Mouse (Mus musculus) right cerebral cortex, postnatal 14 days (tissue): ENCODE data around the gene Ppp4r1.
A peak's percentile ranks its signal among the peaks of the same experiment; 100 is the strongest.

ENCODE experiments used
- DNase-seq: peaks from one replicate; pipeline ENCODE4 v3.0.0; 2022

Gene Ppp4r1

DNA sequence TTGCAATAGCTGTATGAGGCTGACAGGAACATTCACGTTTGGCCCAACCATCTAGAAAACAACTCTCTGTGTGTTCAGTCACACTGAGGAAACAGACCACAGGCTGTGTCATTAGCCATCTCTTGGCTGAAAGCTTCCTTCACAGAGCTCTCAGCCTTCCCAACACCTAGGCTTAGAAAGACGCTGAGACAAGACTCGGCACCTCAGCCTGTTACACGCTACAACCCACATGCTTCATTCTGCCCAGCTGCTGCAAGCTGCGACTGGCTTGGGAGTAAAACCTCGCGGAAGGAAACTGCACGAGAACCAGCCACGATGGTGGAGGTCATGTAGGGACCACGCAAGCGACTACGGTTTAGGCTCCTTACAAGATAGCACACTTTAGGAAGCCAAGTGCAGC is 81.5 kb downstream of the Ppp4r1 start:
- DNase-seq: no peak

DNA sequence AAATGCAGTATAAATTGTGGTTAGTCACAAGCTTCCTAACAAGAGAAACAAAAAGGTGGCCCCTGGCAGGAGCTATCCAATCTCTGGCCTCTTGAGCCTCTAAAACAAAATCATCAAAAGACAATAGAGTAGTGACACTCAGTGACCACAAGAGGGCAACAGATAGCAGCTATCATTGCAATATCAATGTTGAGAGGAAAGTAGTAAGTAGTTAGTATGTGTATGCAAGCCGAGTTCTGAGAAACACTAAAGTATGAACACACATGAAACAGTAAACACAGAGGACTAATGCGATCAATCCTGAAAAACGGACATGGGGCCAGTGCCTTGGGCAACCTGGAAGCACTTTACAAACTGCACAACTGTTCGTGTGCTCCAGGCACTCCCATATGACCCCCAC is 82.4 kb downstream of the Ppp4r1 start:
- DNase-seq: no peak

DNA sequence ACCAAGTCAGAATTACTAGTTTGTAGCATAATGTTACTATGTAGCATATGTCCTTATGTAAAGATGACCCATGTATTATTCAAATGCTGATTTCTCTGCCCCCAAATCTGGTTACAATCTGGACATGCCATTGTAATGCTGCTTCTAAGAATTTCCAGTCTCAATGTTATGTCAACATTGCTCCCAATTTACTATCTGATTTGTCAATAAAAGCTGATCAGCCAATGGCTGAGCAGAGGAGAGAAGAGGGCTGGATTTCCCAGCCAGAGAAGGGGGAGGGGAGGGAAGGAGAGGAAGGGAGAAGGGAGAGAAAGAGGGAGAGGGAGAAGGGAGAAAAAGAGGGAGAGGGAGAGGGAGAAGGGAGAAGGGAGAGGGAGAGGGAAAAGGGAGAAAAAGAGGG is 82.9 kb downstream of the Ppp4r1 start:
- DNase-seq: no peak

DNA sequence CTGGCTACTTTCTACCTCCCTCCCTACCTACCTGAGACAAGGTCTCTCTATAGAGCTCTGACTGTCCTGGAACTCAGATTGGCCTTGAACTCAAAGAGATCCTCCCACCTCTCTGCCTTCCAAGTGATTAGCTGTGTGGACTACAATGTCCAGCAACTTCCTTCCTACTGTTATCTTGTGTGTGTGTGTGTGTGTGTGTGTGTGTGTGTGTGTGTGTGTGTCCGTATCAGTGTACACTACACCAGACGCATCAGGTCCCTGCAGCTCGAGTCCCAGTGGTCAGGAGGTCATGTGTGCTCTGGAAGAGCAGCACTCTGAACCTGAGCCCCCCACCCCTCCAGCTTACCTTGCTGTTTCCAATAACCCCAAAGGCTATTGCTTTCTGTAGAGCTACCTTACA is 83.8 kb downstream of the Ppp4r1 start:
- no peak for DNase-seq

DNA sequence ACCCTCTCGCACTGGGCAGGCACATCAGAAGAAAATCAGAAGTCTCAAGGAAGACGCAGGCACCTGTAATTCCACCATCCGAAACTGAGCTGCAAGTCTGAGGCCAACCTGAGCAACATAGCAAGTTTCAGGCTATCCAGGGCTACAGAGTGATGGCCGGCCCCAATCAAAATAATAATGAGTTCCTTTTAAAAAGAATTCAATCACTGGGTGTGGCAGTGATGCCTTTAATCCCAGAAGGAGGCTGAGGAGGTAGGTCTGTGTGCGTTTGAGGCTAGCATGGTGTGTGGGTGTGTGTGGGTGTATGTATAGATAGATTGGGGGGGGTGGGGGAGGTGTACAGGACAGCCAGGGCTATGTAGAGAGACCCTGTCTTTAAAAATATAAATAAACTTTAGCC is 85.6 kb downstream of the Ppp4r1 start:
- no peak for DNase-seq

DNA sequence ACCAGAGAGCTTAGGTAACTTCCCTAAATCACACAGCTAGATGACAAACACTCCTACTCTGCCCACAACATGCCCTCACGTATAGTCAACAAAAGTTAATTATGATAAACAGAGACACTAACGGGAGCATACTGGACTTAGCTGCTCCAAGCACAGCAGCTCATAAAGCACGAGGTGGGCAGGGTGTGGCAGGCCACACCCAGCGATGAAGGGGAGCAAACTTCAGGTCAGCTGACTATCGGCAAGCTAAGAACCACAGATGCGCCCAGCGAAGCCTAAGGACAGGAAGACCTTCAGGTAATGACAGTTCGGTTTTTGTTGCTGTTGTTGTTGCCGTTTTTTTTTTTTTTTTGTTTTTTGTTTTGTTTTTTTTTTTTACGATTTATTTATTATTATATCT is 87.3 kb downstream of the Ppp4r1 start:
- DNase-seq: no peak

DNA sequence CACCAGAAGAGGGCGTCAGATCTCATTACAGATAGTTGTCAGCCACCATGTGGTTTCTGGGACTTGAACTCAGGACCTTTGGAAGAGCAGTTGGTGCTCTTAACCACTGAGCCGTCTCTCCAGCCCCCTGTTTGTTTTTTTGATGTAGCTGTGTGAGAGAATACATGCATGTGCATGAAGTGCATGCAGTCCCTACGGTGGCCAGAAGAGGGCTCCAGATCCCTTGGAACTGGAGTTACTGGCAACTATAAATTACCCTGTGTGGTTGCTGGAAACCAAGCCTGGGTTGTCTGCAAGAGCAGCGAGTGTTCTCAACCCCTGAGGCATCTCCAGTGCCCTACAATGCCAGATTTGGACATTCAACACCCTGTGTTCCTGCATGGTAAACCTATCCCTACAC is 87.8 kb downstream of the Ppp4r1 start:
- peak; percentile 76 for DNase-seq

DNA sequence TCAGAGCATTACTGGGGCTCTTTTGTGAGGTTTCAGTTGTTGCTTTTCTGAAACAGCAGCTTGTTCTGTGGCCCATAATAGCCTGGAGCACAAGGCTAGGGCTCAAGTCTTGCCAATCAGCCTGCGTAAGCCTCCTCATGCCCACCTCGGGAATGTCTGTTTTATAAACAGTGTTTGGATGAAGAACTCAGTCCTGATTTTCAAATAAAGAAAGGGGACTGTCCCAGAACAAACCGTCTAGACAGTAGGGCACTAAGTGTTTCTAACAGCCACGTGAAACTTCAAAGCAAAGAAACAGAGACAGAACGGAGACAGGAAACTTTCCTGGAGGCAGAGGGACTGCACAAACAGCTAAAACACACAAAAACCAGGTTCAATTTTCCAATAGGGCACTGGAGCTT is 89.3 kb downstream of the Ppp4r1 start:
- DNase-seq: no peak

DNA sequence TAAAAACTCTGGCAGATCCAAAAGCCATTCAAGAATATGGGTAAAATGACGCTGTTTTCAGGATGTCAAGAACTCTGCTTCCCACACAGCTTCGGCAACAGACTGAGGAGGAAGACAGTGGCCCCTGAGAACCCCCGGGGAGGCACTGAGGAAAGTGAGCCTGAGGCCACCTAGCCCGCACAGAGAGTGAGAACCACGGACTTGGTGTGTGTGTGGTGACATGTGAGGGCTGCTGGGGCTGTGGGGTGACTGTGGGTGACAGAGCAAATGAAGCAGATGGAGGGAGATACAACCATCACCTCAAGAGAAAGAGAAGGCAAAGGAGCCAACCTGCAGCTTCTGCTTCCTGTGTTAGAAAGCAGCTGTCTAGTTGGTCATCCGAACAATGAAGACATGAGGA is 89.7 kb downstream of the Ppp4r1 start:
- no peak for DNase-seq

DNA sequence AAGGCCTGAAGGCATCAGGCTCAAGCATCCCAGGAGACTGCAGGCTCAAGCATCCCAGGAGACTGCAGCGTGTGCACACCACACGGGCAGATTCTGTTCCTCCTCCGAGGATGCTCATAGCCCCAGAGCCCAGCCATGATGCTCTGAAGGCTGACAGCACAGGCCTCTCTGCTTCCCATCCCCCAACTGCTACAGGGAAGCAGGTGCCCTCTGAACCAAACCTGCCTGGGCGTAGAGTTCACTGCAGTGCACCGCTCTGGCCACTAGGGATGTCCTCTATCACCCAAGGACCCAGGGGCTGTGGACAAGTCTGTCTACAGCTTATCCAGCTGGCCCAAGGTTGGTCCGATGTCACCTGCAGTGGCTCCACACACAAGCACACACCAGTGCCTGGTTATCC is 90.3 kb downstream of the Ppp4r1 start:
- no peak for DNase-seq

DNA sequence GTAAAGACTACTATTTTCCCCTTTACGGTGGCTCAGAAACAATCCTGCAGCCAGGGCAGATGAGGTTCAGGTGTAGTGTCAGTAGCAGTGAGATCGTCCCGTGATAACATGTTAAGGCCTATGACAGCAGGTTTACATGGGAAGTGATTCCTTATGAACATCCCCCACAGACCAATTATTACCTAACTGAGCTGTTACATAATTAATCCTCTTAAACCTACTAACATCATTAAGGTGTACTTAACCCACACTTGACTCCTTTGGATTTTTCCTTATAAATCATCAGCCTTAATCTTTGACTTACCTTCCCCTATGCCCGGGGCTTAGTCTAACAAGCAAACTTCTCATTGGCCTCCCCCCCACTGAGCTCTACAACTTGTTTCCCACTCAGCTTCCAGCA is 90.8 kb downstream of the Ppp4r1 start:
- DNase-seq: no peak

DNA sequence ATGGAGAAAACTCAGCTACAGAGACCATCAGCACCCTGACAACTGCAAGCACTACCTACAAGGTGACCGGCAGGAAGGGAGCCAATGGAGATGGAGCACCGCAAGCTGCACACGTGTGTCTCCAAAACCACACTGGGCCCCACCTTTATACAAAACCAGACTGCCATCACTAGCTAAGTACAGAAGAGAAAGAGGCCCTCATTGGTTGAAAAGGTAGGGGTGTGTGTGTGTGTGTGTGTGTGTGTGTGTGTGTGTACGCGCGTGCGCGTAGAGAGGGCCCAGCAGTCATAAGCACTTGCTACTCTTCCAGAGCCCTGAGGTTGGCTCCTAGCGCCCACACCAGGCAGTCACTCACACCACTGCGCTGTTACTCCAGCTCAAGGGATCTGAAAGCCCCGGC is 91.5 kb downstream of the Ppp4r1 start:
- DNase-seq: no peak

DNA sequence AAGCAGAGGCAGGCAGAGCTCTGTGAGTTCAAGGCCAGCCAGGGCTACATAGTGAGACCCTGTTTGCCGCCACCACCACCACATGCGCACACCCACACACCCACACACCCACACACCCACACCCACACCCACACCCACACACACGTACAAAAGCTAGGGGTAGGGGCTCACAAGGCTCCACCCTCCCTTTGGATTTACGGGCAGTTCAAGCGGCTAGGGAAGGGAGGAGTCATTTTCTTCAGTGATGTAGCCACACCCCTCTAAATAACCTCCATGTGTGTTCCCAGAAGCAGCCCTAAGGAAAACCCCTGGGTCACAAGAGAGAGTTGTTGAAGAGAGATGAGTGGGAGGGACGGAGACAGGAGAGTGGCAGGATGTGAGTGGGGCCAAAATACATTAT is 94.7 kb downstream of the Ppp4r1 start:
- DNase-seq: no peak

DNA sequence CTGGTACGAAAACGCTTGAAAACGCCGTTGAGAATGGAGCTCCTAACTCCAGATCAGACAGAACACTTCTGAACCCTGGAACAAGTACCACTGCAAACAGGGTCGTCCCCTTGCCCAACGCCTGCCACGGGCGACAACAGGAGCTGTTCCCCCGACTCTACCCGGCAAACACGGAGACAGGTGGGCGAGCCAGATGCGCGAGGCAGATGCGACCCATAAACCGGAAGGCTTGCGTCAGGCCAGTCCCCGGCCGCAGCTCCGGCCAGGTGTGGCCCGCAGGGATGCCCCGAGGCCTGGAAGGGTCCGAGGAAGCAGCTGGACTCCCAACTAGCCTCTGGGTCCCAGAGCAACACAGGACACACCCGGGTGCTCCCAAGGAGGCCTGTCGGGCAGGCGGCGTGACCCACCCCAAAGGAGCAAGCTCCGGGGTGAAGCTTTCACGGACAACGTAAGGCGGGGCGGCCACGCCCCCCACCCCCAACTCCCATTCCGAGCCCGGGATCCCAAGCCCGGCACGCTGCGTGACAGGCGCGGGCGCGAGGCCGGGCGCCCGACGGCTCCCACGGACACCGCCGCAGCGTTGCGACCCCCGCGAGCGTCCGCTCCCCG is 101.8 kb downstream of the Ppp4r1 start:
- DNase-seq: no peak

DNA sequence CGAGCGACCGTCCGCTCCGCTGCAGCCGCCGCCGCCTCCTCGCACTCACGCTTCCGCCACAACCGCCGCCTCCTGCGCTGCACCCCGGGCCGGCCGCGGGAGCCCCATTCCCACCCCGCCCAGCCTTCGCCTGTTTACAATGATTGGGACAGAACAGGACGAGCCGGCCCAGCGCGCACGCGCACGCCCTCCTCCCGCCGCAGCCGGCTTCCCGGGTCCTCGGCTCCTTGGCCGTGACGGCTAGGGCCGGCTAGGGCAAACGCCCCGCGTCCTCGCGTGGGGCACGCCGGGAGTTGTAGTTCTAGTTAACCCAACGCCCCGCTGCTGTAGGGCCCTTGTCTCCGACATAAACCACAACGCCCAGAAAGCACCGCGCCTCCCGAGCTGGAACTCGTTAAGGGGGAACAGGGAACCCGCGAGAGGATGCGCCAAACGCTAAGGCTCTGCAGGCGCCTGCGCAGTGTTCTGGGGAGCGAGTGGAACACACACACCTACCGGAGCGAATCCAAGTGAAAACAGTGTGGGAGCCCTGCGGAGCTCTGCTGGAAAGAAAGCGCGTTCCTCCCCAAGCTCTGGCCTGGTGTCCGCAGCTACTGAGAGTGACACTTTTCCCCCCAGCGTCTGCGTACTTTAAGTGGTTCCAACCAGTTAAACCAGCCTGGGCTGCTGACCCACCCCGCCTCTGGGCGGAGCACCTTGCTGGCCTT is 102.5 kb downstream of the Ppp4r1 start:
- peak; percentile 99 for DNase-seq

DNA sequence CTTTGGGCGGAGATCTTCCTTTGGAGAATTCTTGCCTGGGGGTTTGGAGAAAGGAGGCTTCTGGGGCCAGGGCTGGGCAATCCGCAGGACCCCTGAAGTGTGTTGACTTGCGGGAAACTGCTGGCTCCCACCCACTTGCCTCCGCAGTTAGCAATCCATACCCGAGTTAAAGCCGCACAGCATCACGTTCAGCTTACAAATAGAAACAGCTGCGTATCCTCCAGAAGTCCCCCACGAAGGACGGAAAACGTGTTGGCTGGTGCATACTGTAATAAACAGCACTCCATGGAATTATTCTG is 103.0 kb downstream of the Ppp4r1 start:
- no peak for DNase-seq

DNA sequence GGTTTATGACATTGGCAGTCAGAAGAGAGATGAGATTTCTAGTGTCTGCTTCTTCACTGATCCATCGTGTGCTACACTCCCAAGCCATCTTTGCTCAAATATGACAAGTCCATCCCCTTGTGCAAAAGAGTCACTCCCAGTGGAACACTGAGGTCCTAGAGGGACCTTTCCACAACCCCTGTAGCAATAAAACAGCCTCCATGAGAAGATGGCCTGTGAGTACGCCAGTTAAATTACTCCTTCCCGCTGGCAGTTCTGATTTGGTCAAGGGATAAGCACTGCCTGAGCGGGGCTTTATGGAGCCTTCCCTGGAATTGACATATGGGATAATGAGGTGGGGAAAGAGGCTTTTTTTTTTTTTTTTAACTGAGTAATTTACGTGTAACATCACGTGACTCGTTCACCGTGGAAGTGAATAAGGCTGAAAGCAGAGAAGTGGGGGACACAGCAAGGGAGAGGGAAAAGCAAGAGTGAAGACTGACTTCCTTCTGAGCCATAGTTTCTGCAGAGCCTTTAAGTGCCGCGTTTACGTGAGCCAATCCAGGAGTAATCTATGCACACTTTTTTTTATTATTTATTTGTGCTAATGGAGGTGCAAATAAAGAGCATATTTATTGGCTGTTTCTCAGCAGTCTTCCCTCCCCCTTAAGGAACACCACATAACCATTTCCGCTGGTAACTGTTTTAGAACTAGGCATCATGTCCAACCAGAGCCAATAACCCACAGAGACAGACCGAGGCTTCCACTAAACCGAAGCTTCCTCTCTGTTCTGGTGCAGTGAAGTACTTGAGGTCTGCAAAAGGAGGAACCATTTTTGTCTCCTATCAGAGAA is 103.5 kb downstream of the Ppp4r1 start, which contains the start of gene Ralbp1:
Gene Ralbp1, minus strand, starts transcription at position 102 of the 833 bp plus-strand sequence.
- no peak for DNase-seq

DNA sequence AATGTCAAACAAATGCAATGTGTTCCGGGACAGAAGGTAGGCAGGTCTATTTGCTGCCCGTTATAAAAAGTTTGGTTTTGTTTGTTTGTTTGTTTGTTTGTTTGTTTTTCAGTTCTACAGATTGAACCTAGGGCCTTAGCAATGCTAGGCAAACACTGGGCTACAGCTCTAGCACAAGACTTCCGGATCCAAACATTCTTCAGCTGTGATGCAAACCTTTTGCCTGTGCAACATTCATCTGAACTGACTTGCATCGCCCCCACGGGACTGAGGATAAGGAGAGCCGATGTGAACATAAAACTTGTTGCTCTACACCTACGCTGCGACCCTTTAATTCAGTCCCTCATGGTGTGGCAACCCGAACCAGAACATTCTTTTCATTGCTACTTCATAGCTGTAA is 104.2 kb downstream of the Ppp4r1 start:
- no peak for DNase-seq

DNA sequence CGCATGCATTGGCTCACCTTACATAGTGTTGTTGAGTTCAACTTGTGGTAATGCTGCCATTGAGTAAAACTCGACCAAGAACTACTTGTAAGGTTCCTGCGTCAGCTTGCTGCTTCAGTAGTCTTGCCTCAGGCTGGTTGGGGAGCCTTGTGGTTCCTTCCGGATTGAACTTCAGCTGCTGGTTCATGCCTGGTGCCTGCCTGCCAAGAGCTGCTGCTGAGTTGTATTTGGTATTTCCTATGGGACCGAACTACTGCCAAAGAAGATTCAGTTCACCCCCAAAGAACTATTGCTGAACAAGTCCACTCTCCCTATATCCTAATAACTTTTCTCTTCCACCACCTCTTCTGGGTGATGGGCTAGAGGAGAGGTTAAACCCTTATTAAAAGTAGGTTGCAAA is 107.1 kb downstream of the Ppp4r1 start:
- no peak for DNase-seq
